Comparison of ENCODE assay signal across 9 mouse cellular contexts in genomic region chr17:86302861-86303331, GRCm38 (mm10).
A peak's percentile ranks its signal among the peaks of the same experiment; 100 is the strongest.
DNase-seq lines count a peak whose midpoint lies in the region; ATAC-seq and TF ChIP-seq lines count a peak whose summit lies in the region.
"Had no signal": no experiment of that assay in that cellular context is flagged by ENCODE, and none has a peak within 500 bp of the region (broad histone marks: within the 10 kb centered on the region; RNA-seq: fewer than 3 reads in every experiment).

No protein-coding gene starts in this region.

- no peaks in the 10 kb centered on the region for H3K9me3 ChIP-seq in heart, embryonic 15.5 days (replicated peaks)
- H3K9me3 ChIP-seq in limb, embryonic 10.5 days (replicated peaks): no peaks in the 10 kb centered on the region
- no peaks in the 10 kb centered on the region for H3K9me3 ChIP-seq in midbrain, embryonic 11.5 days (ENCODE audit: control insufficient read depth, low read length)
- H3K9me3 ChIP-seq in forebrain, embryonic 13.5 days (replicated peaks): no peaks in the 10 kb centered on the region
- H3K9me3 ChIP-seq: megakaryocyte, embryonic 14.5 days had no signal

- WGBS in heart, embryonic 15.5 days: 25% methylated on average over 14 of the region's 14 CpGs
- 86% methylated on average over 14 of the region's 14 CpGs for WGBS in limb, embryonic 10.5 days
- 92% methylated on average over 14 of the region's 14 CpGs for WGBS in midbrain, embryonic 11.5 days
- 94% methylated on average over 14 of the region's 14 CpGs for WGBS in forebrain, embryonic 13.5 days

- no peaks in the 10 kb centered on the region for H3K27me3 ChIP-seq in heart, embryonic 15.5 days
- no peaks in the 10 kb centered on the region for H3K27me3 ChIP-seq in limb, embryonic 10.5 days (ENCODE audit: low read depth, poor library complexity, severe bottlenecking)
- no peaks in the 10 kb centered on the region for H3K27me3 ChIP-seq in midbrain, embryonic 11.5 days (ENCODE audit: control insufficient read depth, insufficient read depth, low read length)
- no peaks in the 10 kb centered on the region for H3K27me3 ChIP-seq in forebrain, embryonic 13.5 days

- peak; percentile 61 for ATAC-seq in heart, embryonic 15.5 days (replicated peaks; ENCODE audit: insufficient number of reproducible peaks, insufficient read depth, low FRiP score, low read depth)
- ATAC-seq in midbrain, embryonic 11.5 days (ENCODE audit: low FRiP score): no peak
- ATAC-seq in forebrain, embryonic 13.5 days: no peak

- H3K4me3 ChIP-seq in layer of hippocampus, adult 2 months: no peak overlapping the region
- H3K4me3 ChIP-seq in heart, embryonic 15.5 days: no peak overlapping the region
- no peak overlapping the region for H3K4me3 ChIP-seq in limb, embryonic 10.5 days
- no peak overlapping the region for H3K4me3 ChIP-seq in midbrain, embryonic 11.5 days (ENCODE audit: low read depth, low read length)
- no peak overlapping the region for H3K4me3 ChIP-seq in forebrain, embryonic 13.5 days
- H3K4me3 ChIP-seq: megakaryocyte, embryonic 14.5 days had no signal

- TF ChIP-seq CTCF in layer of hippocampus, adult 2 months (conservative IDR thresholded peaks at IDR 0.05): no peak

- peak overlapping the region; percentile 44 for H3K4me2 ChIP-seq in heart, embryonic 15.5 days
- H3K4me2 ChIP-seq in midbrain, embryonic 11.5 days: no peak overlapping the region
- no peak overlapping the region for H3K4me2 ChIP-seq in forebrain, embryonic 13.5 days

- H3K4me1 ChIP-seq in heart, embryonic 15.5 days (replicated peaks): peaks cover 61% of the 10 kb centered on the region
- H3K4me1 ChIP-seq in limb, embryonic 10.5 days: peaks cover 50% of the 10 kb centered on the region
- H3K4me1 ChIP-seq in midbrain, embryonic 11.5 days (ENCODE audit: control insufficient read depth, insufficient read depth, low read length): peaks cover 6% of the 10 kb centered on the region; the same call in 1 of the 2 replicates
- peaks cover 6% of the 10 kb centered on the region for H3K4me1 ChIP-seq in forebrain, embryonic 13.5 days

- H3K27ac ChIP-seq in layer of hippocampus, adult 2 months: peak overlapping the region; percentile 81; the same call in 1 of the 2 replicates
- H3K27ac ChIP-seq in heart, embryonic 15.5 days: peak overlapping the region; percentile 89
- peak overlapping the region; percentile 54 for H3K27ac ChIP-seq in limb, embryonic 10.5 days
- no peak overlapping the region for H3K27ac ChIP-seq in midbrain, embryonic 11.5 days (ENCODE audit: low read depth, low read length)
- no peak overlapping the region for H3K27ac ChIP-seq in forebrain, embryonic 13.5 days

- H3K9ac ChIP-seq in heart, embryonic 15.5 days: no peak overlapping the region
- no peak overlapping the region for H3K9ac ChIP-seq in midbrain, embryonic 11.5 days (ENCODE audit: low read length)
- no peak overlapping the region for H3K9ac ChIP-seq in forebrain, embryonic 13.5 days

- H3K36me3 ChIP-seq in heart, embryonic 15.5 days: no peaks in the 10 kb centered on the region
- H3K36me3 ChIP-seq in limb, embryonic 10.5 days: no peaks in the 10 kb centered on the region
- H3K36me3 ChIP-seq in midbrain, embryonic 11.5 days (ENCODE audit: control insufficient read depth, insufficient read depth, low read length): no peaks in the 10 kb centered on the region
- H3K36me3 ChIP-seq in forebrain, embryonic 13.5 days (ENCODE audit: poor library complexity, severe bottlenecking): no peaks in the 10 kb centered on the region

- no peak for DNase-seq in layer of hippocampus, adult 2 months (ENCODE audit: low spot score in 2 of 2)
- DNase-seq in layer of hippocampus, adult 9-11 months: no peak
- DNase-seq in limb, embryonic 10.5 days (ENCODE audit: low spot score): no peak
- peak; percentile 68 for DNase-seq in lung, postnatal 36 days
- no peak for DNase-seq in midbrain, embryonic 11.5 days (ENCODE audit: low spot score, missing footprints)
- DNase-seq in thymus, postnatal 25 days: no peak

Comparison
In these comparisons a context has a peak if more than half of its experiments do, and no peak if none do; other contexts are left out.
1. H3K27ac ChIP-seq: peak in layer of hippocampus, adult 2 months (single experiment), heart, embryonic 15.5 days (single experiment) and limb, embryonic 10.5 days (single experiment); none in midbrain, embryonic 11.5 days (single experiment) and forebrain, embryonic 13.5 days (single experiment).